Mouse (Mus musculus) forebrain, embryonic 14.5 days (tissue): ENCODE measurements at regions not wholly inside any gene's neighbourhood (a gene's known extent, or its start where the extent isn't known, plus 50 kb on each side); places are given as distances from the start of the nearest gene placed in this dataset.

ENCODE experiments used
- ATAC-seq: fragments of 200-750 bp; cut with Nextera tagmentation; 2 replicates; pipeline ENCODE4 v1.8.0; 2017; ENCODE audit warnings: mild to moderate bottlenecking, moderate library complexity
- DNase-seq: peaks from one replicate; pipeline ENCODE4 v3.0.0-alpha.2; 2015; ENCODE audit warnings: low spot score
- H3K27ac ChIP-seq: fragments of 300-500 bp; sonication (generic); 2 replicates; pipeline ENCODE4 v1.5.1; 2014; ENCODE audit warnings: low read depth, mild to moderate bottlenecking, control low read depth, low read length, moderate library complexity
- H3K27me3 ChIP-seq: fragments of 300-500 bp; sonication (generic); replicated peaks from 2 replicates; pipeline ENCODE4 v1.6.1; 2014; ENCODE audit warnings: low read length, control low read depth, mixed read lengths; ENCODE audit not compliant: control insufficient read depth, insufficient read depth
- H3K36me3 ChIP-seq: fragments of 300-500 bp; sonication (generic); 2 replicates; pipeline ENCODE4 v1.6.1; 2014; ENCODE audit warnings: low read length, control low read depth; ENCODE audit not compliant: control insufficient read depth, insufficient read depth
- H3K4me1 ChIP-seq: fragments of 300-500 bp; sonication (generic); 2 replicates; pipeline ENCODE4 v1.6.1; 2014; ENCODE audit warnings: antibody characterized with exemption, low read length, control low read depth; ENCODE audit not compliant: control insufficient read depth, insufficient read depth
- H3K4me2 ChIP-seq: fragments of 300-500 bp; sonication (generic); 2 replicates; pipeline ENCODE4 v1.6.1; 2014; ENCODE audit warnings: mild to moderate bottlenecking, control low read depth, low read length
- H3K4me3 ChIP-seq: fragments of 300-500 bp; sonication (generic); 2 replicates; pipeline ENCODE4 v1.5.1; 2014; ENCODE audit warnings: low read depth, low read length, control low read depth
- H3K9ac ChIP-seq: fragments of 300-500 bp; sonication (generic); 2 replicates; pipeline ENCODE4 v1.6.1; 2014; ENCODE audit warnings: mild to moderate bottlenecking, low read length, control low read depth, moderate library complexity
- H3K9me3 ChIP-seq: fragments of 300-500 bp; sonication (generic); replicated peaks from 2 replicates; pipeline ENCODE4 v1.6.1; 2016; ENCODE audit warnings: low read length, control low read depth, mixed read lengths; ENCODE audit not compliant: control insufficient read depth
- WGBS: fragments of 180-500 bp; shearing (Covaris S2); extraction: QIAGEN DNeasy Blood & Tissue Kit; methylation state at CpG from one replicate; pipeline ENCODE4 v1.1.7; 2014; 5-methylcytosine and 5-hydroxymethylcytosine counted together

- H3K27ac ChIP-seq: no peak overlapping the region
- no peaks in the 10 kb centered on the region for H3K9me3 ChIP-seq
- H3K4me1 ChIP-seq: no peaks in the 10 kb centered on the region
- no peak overlapping the region for H3K4me3 ChIP-seq
- H3K9ac ChIP-seq: no peak overlapping the region
- H3K27me3 ChIP-seq: no peaks in the 10 kb centered on the region
- no peaks in the 10 kb centered on the region for H3K36me3 ChIP-seq
- ATAC-seq (no peak), DNase-seq (no peak)
- no peak overlapping the region for H3K4me2 ChIP-seq
- 97% methylated on average over 4 of the region's 4 CpGs for WGBS
These were observed 99.7 kb upstream of the Egflam start for GRCm38 (mm10) chr15:7497852-7498251.

- Histone ChIP-seq H3K4me2 (no peak overlapping the region), H3K27ac (no peak overlapping the region), H3K36me3 (no peaks in the 10 kb centered on the region), H3K4me1 (no peaks in the 10 kb centered on the region), H3K9me3 (no peaks in the 10 kb centered on the region), H3K4me3 (no peak overlapping the region), H3K9ac (no peak overlapping the region), H3K27me3 (no peaks in the 10 kb centered on the region)
- peak; percentile 50; the same call in 1 of the 2 replicates for ATAC-seq
- DNase-seq: peak; percentile 41
- WGBS: 47% methylated on average over 8 of the region's 8 CpGs
These were observed 110.3 kb upstream of the Egflam start for GRCm38 (mm10) chr15:7508535-7508934.

- Histone ChIP-seq H3K4me2 (no peak overlapping the region), H3K9ac (no peak overlapping the region), H3K27ac (no peak overlapping the region), H3K4me3 (no peak overlapping the region), H3K27me3 (no peaks in the 10 kb centered on the region), H3K4me1 (no peaks in the 10 kb centered on the region), H3K9me3 (no peaks in the 10 kb centered on the region), H3K36me3 (no peaks in the 10 kb centered on the region)
- ATAC-seq (no peak), DNase-seq (no peak)
- 89% methylated on average over 13 of the region's 13 CpGs for WGBS
These were observed 116.6 kb upstream of the Egflam start for GRCm38 (mm10) chr15:7514743-7515273.

- no peak overlapping the region for H3K27ac ChIP-seq
- no peak overlapping the region for H3K9ac ChIP-seq
- WGBS: 87% methylated on average over 9 of the region's 9 CpGs
- H3K4me2 ChIP-seq: no peak overlapping the region
- H3K9me3 ChIP-seq: no peaks in the 10 kb centered on the region
- H3K4me3 ChIP-seq: no peak overlapping the region
- H3K27me3 ChIP-seq: no peaks in the 10 kb centered on the region
- H3K4me1 ChIP-seq: no peaks in the 10 kb centered on the region
- no peak for DNase-seq
- ATAC-seq: no peak
- no peaks in the 10 kb centered on the region for H3K36me3 ChIP-seq
These were observed 123.4 kb upstream of the Egflam start for GRCm38 (mm10) chr15:7521611-7522010.

GRCm38 (mm10) chr15:7522902-7523786, 124.9 kb upstream of the Egflam start:
- no peak overlapping the region for H3K4me3 ChIP-seq
- no peak overlapping the region for H3K4me2 ChIP-seq
- H3K4me1 ChIP-seq: no peaks in the 10 kb centered on the region
- ATAC-seq: no peak
- H3K36me3 ChIP-seq: no peaks in the 10 kb centered on the region
- no peaks in the 10 kb centered on the region for H3K9me3 ChIP-seq
- no peak overlapping the region for H3K9ac ChIP-seq
- no peak overlapping the region for H3K27ac ChIP-seq
- 90% methylated on average over 14 of the region's 14 CpGs for WGBS
- no peak for DNase-seq
- no peaks in the 10 kb centered on the region for H3K27me3 ChIP-seq

GRCm38 (mm10) chr15:7530959-7531588, 132.9 kb upstream of the Egflam start:
- DNase-seq: no peak
- Histone ChIP-seq H3K27me3 (no peaks in the 10 kb centered on the region), H3K9me3 (no peaks in the 10 kb centered on the region), H3K4me3 (no peak overlapping the region), H3K9ac (no peak overlapping the region), H3K27ac (no peak overlapping the region), H3K4me2 (no peak overlapping the region), H3K36me3 (no peaks in the 10 kb centered on the region), H3K4me1 (no peaks in the 10 kb centered on the region)
- 16% methylated on average over 5 of the region's 5 CpGs for WGBS
- no peak for ATAC-seq

- WGBS: 87% methylated on average over 4 of the region's 4 CpGs
- no peaks in the 10 kb centered on the region for H3K9me3 ChIP-seq
- no peak for ATAC-seq
- H3K4me2 ChIP-seq: no peak overlapping the region
- no peak for DNase-seq
- H3K27ac ChIP-seq: no peak overlapping the region
- H3K36me3 ChIP-seq: no peaks in the 10 kb centered on the region
- no peaks in the 10 kb centered on the region for H3K4me1 ChIP-seq
- no peaks in the 10 kb centered on the region for H3K27me3 ChIP-seq
- no peak overlapping the region for H3K4me3 ChIP-seq
- no peak overlapping the region for H3K9ac ChIP-seq
These were observed 139.7 kb upstream of the Egflam start for GRCm38 (mm10) chr15:7537858-7538257.

- Histone ChIP-seq H3K9me3 (no peaks in the 10 kb centered on the region), H3K4me1 (no peaks in the 10 kb centered on the region), H3K4me2 (no peak overlapping the region), H3K9ac (no peak overlapping the region), H3K4me3 (no peak overlapping the region), H3K36me3 (no peaks in the 10 kb centered on the region), H3K27me3 (no peaks in the 10 kb centered on the region), H3K27ac (no peak overlapping the region)
- DNase-seq (no peak), ATAC-seq (no peak)
- 74% methylated on average over 2 of the region's 2 CpGs for WGBS
These were observed 155.1 kb upstream of the Egflam start for GRCm38 (mm10) chr15:7553190-7553895.
